Mouse (Mus musculus): ENCODE results near the gene Xrcc6.

DNA sequence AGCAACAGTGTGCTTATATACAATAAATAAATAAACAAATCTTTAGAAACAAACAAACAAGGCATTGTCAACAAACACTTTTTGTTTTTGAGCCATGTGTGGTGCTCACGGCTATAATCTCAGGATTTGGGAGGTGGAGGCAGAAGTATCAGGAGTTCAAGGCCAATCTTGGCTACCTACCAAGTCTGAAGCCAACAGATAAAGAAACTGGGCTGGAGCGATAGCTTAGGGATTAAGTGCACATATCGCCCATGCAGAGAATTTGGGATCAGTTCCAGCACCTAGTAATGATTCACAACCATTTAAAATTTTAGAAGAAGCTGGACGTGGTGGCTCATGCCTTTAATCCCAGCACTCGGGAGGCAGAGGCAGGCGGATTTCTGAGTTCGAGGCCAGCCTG, 85.9 kb downstream of the Xrcc6 start:
- TF ChIP-seq CTCF (IDR thresholded peaks at IDR 0.05; ENCODE audit: borderline replicate concordance, control insufficient read depth, extremely low read depth, insufficient read depth, low read length, poor library complexity): no peak
- TF ChIP-seq POLR2A (IDR thresholded peaks at IDR 0.05; ENCODE audit: control insufficient read depth, extremely low read depth, insufficient read depth, low read length, poor library complexity): no peak

All from thymus, adult 2 months (tissue).